Mouse (Mus musculus): ENCODE measurements around the gene Canx. TPM values are rescaled to one million over a fixed set of nuclear protein-coding genes. Genes with fewer than 3 reads are reported as not detected.
"Not testable (repeated sequence)": the region's sequence is repeated elsewhere in the genome, so short reads cannot be mapped to it uniquely, and the experiment has no call there.

Gene Canx
- total and polyA plus RNA-seq, 3 experiments: 575 to 627 (median 607) TPM

- Histone ChIP-seq H3K27me3 (replicated peaks) (no peaks in the 10 kb centered on the region), H3K4me1 (ENCODE audit: control insufficient read depth in 1 of 2, insufficient read depth in 2 of 2) (peaks cover 3 to 7% of the 10 kb centered on the region in 2 experiments; a peak in 2 of 4 replicates), H3K4me2 (ENCODE audit: insufficient read depth, low read depth, poor library complexity, severe bottlenecking) (no peak overlapping the region), H3K79me2 (replicated peaks; ENCODE audit: control insufficient read depth, extremely low read depth, insufficient read depth, poor library complexity, severe bottlenecking) (no peaks in the 10 kb centered on the region), H3K9me3 (replicated peaks; ENCODE audit: low read length) (peaks cover 1% of the 10 kb centered on the region), H3K9ac (ENCODE audit: insufficient read depth, low read depth) (no peak overlapping the region), H3K4me3 (replicated peaks in 1 of 3; ENCODE audit: low read depth in 2 of 3, low read length in 2 of 3, poor library complexity in 1 of 3) (no peak overlapping the region), H3K27ac (ENCODE audit: insufficient read depth, low read depth) (no peak overlapping the region), H3K36me3 (replicated peaks in 1 of 2; ENCODE audit: control insufficient read depth in 1 of 2, insufficient read depth in 1 of 2, low read length in 1 of 2) (no peaks in the 10 kb centered on the region)
- dilution Hi-C loops (cut with MboI; ENCODE audit: extremely low pct_ligation_motif_present, extremely low pct_unique_long_range_greater_than_20kb, low sequenced_read_pairs) (no loop called here), in situ Hi-C loops (cut with MboI; ENCODE audit: low pct_ligation_motif_present, low pct_unique_long_range_greater_than_20kb, low sequenced_read_pairs) (loop anchor here (5.0 to 10.0 kb wide), 3 partner anchors 37 to 230 kb away; partner anchors contain the start of genes Canx and Tbc1d9b)
- peak; percentile 88 for DNase-seq (ENCODE audit: extremely low read depth)
- TF ChIP-seq CHD2 (IDR thresholded peaks at IDR 0.05; ENCODE audit: low read length) (no peak), E2F4 (IDR thresholded peaks at IDR 0.05; ENCODE audit: insufficient replicate concordance, low read depth, low read length) (no peak), KAT2A (IDR thresholded peaks at IDR 0.05; ENCODE audit: insufficient replicate concordance, low read length) (no peak), CTCF (conservative IDR thresholded peaks at IDR 0.05 in 1 of 2, IDR thresholded peaks at IDR 0.05 in 1 of 2; ENCODE audit: low read depth in 2 of 2, low read length in 2 of 2) (peak; percentile 90 to 98), ZC3H11A (IDR thresholded peaks at IDR 0.05; ENCODE audit: low read depth, low read length) (peak; percentile 30; the same call in 1 of the 2 replicates), CHD1 (IDR thresholded peaks at IDR 0.05; ENCODE audit: low read depth, low read length) (no peak), TBP (conservative IDR thresholded peaks at IDR 0.05; ENCODE audit: low read depth, low read length) (no peak), IRF4 (IDR thresholded peaks at IDR 0.05; ENCODE audit: low read depth, low read length) (no peak), JUND (conservative IDR thresholded peaks at IDR 0.05; ENCODE audit: low read depth, low read length) (no peak), JUN (IDR thresholded peaks at IDR 0.05; ENCODE audit: insufficient read depth, low read depth, low read length) (no peak), ZMIZ1 (IDR thresholded peaks at IDR 0.05; ENCODE audit: low read depth, low read length) (no peak), ELF1 (IDR thresholded peaks at IDR 0.05; ENCODE audit: low read depth, low read length) (no peak), USF2 (conservative IDR thresholded peaks at IDR 0.05; ENCODE audit: low read depth, low read length) (no peak), NELFE (IDR thresholded peaks at IDR 0.05; ENCODE audit: low read depth, low read length) (no peak; the same call in 1 of the 2 replicates), RAD21 (IDR thresholded peaks at IDR 0.05; ENCODE audit: low read depth, low read length) (peak; percentile 90), MAZ (IDR thresholded peaks at IDR 0.05; ENCODE audit: low read depth, low read length) (no peak), TCF12 (IDR thresholded peaks at IDR 0.05; ENCODE audit: low read depth, low read length) (no peak), UBTF (IDR thresholded peaks at IDR 0.05; ENCODE audit: low read depth, low read length) (no peak), USF1 (IDR thresholded peaks at IDR 0.05; ENCODE audit: low read depth, low read length) (no peak), SIN3A (IDR thresholded peaks at IDR 0.05; ENCODE audit: low read length) (no peak), PAX5 (IDR thresholded peaks at IDR 0.05; ENCODE audit: low read length) (no peak), RCOR1 (conservative IDR thresholded peaks at IDR 0.05; ENCODE audit: low read depth, low read length) (no peak), BHLHE40 (IDR thresholded peaks at IDR 0.05; ENCODE audit: low read depth, low read length) (no peak), SMC3 (IDR thresholded peaks at IDR 0.05; ENCODE audit: low read depth, low read length) (peak; percentile 85), EP300 (IDR thresholded peaks at IDR 0.05; ENCODE audit: low read length) (no peak), MXI1 (IDR thresholded peaks at IDR 0.05; ENCODE audit: low read depth, low read length) (no peak), ZNF384 (IDR thresholded peaks at IDR 0.05; ENCODE audit: low read depth, low read length) (no peak), POLR2A (IDR thresholded peaks at IDR 0.05; ENCODE audit: low read depth, low read length) (no peak)
Measured at GRCm38 (mm10) chr11:50364548-50364947, 39.1 kb upstream of the Canx start.

DNA sequence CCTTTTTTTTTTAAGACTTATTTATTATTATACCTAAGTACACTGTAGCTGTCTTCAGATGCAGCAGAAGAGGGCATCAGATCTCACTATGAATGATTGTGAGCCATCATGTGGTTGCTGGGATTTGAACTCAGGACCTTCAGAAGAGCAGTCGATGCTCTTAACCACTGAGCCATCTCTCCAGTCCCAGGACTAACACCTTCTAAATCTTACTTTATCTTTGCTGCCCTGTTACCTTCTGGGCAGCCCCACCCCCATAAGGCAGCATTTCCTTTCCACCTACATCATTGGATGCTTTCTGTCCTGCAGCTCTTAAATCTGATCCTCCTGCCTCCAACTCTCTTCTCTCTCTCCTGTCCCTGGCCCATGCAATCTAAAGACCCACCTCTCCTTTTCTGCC is 35.8 kb upstream of the Canx start:
- H3K79me2 ChIP-seq (replicated peaks; ENCODE audit: control insufficient read depth, extremely low read depth, insufficient read depth, poor library complexity, severe bottlenecking); H3K27me3 ChIP-seq (replicated peaks); H3K36me3 ChIP-seq (replicated peaks in 1 of 2; ENCODE audit: control insufficient read depth in 1 of 2, insufficient read depth in 1 of 2, low read length in 1 of 2); H3K4me2 ChIP-seq (ENCODE audit: insufficient read depth, low read depth, poor library complexity, severe bottlenecking); H3K9ac ChIP-seq (ENCODE audit: insufficient read depth, low read depth); H3K9me3 ChIP-seq (replicated peaks; ENCODE audit: low read length); H3K4me1 ChIP-seq (ENCODE audit: control insufficient read depth in 1 of 2, insufficient read depth in 2 of 2); H3K4me3 ChIP-seq (replicated peaks in 1 of 3; ENCODE audit: low read depth in 2 of 3, low read length in 2 of 3, poor library complexity in 1 of 3); DNase-seq (ENCODE audit: extremely low read depth); H3K27ac ChIP-seq (ENCODE audit: insufficient read depth, low read depth); dilution Hi-C loops (cut with MboI; ENCODE audit: extremely low pct_ligation_motif_present, extremely low pct_unique_long_range_greater_than_20kb, low sequenced_read_pairs): not testable (repeated sequence)
- in situ Hi-C loops (cut with MboI; ENCODE audit: low pct_ligation_motif_present, low pct_unique_long_range_greater_than_20kb, low sequenced_read_pairs): loop anchor here (5.0 to 10.0 kb wide), 3 partner anchors 34 to 226 kb away; partner anchors contain the start of genes Canx and Tbc1d9b

All from CH12.LX (cell line).